Mouse (Mus musculus) C2C12 (cell line): Measurements from ENCODE around the gene Scfd2.

Experiments used
- CEBPB ChIP-seq: IDR thresholded peaks from one replicate; pipeline ENCODE4 v1.6.1; 2011; ENCODE audit warnings: low read depth, mild to moderate bottlenecking, control low read depth, moderate library complexity
- CTCF ChIP-seq: IDR thresholded peaks from one replicate; pipeline ENCODE4 v1.5.1; 2011; ENCODE audit not compliant: control insufficient read depth, insufficient read depth, insufficient read length
- MAX ChIP-seq: IDR thresholded peaks from one replicate; pipeline ENCODE4 v1.6.1; 2011; ENCODE audit warnings: mild to moderate bottlenecking, control low read depth
- USF1 ChIP-seq: IDR thresholded peaks from one replicate; pipeline ENCODE4 v1.6.1; 2011; ENCODE audit warnings: low read depth, mild to moderate bottlenecking, control low read depth, moderate library complexity

DNA sequence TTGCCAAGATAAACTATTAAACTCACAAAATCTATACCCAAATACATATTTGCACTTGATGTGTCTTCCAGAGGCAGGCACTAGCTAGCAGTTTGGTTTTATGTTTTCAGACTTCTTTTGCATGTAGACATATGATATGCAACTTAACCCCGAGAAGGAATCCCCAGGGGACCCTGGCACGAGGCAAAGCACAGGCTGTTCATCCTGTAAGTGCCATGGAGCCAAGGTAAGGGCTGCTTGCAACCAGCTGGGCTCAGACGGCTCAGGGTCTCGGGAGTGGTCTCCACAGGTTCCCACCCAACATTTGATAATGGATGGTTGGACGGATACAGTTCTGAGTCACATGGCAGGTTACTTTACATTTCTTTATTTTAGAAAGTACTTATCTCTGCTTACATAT lies 327.1 kb downstream of the Scfd2 start:
- TF ChIP-seq MAX: no peak
- TF ChIP-seq CTCF: no peak
- no peak for TF ChIP-seq CEBPB
- TF ChIP-seq USF1: no peak
